Mouse (Mus musculus) ES-E14 (cell line): Measurements from ENCODE around the gene Rpa1.

ENCODE experiments used
- CHD2 ChIP-seq: IDR thresholded peaks from 2 replicates; pipeline ENCODE4 v1.6.1; 2014; ENCODE audit warnings: mild to moderate bottlenecking, low read depth, low read length, inconsistent platforms
- ZC3H11A ChIP-seq: IDR thresholded peaks from 2 replicates; pipeline ENCODE4 v1.6.1; 2012; ENCODE audit warnings: low read depth, mild to moderate bottlenecking, inconsistent platforms, low read length, borderline replicate concordance

DNA sequence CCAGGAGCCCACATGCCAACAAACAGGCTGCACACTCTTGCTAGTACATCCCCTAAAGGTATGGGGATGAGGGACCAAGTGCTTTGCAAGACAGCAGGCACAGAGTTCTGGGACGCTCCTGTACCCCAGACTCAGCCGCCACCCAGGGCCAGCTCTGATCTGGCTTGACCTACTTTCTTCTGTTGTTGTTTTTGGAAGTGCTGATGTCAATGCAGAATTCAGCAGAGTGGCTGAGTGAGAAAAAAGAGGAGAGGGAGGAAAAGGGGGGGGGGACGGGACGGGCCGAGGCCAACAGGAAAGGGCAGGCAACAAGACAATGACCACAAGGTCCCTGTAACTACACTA lies 68.1 kb downstream of the Rpa1 start:
- TF ChIP-seq CHD2 (no peak), ZC3H11A (no peak)
